Mouse (Mus musculus) left cerebral cortex, adult 11 months (tissue): ENCODE measurements around the gene Dvl1.

ENCODE experiments used
- DNase-seq: peaks from one replicate; pipeline ENCODE4 v3.0.0; 2022; ENCODE audit warnings: low spot score

The Dvl1 gene

DNA sequence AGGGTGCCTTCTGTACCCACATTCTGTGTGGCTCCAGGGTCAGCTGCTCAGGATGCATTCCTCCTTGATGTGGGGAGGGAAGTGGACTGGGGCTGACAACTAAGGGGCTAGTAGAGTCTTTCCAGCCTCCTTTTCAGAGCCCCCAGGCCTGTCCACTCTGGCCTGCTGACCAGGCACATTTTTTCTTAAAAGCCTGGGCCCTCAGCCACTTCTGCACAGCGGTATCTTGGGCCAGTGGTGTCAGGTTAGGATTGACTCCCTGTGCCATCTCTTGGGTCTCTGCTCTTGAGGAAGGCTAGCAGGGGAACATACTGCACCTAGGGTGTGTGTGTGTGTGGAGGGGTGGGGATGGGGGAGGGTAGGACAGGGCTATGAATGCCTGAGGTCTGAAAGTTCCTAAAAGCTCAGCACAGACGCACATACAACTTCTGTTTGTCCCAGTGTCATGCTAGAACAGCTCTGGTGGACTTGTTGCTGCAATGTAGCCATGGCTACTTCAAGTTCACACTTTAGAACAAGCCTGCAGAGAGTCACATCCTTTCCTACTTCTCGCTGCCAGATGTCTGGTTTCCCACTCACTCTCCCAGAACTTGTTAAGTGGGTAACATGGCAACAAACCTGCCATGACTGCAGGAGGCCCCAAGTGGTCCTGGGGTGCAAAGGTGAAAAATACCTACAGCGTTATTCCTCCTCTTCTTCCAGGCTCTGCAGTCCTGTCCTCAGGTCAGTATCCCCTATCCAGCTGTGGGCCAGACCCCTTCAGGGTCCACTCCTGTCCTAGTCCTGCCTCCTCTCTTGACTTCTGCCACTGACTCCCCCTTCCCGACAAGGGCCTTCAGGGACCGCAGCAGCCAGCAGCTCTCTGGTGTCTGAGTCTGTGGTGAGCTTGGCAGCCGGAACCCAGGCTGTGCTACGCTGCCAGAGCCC, 6.9 kb upstream of the Dvl1 start:
- no peak for DNase-seq

DNA sequence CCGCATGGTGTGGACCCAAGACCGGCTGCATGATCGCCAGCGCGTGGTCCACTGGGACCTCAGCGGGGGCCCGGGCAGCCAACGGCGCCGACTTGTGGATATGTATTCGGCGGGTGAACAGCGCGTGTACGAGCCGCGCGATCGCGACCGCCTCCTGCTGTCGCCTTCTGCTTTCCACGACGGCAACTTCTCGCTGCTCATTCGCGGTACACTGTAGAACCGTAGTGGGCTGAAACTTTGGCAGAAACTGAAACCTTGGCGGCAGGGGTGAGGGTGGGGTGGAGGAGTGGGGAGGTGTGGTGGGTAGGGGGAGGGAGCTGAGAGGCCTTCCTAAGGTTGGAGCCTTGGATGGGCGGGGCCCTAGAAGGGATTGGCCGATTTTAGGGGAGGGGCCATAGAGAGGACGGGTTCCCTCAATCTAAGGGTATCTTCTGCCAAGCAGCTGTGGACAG, 6.2 kb upstream of the Dvl1 start:
- DNase-seq, result no peak

DNA sequence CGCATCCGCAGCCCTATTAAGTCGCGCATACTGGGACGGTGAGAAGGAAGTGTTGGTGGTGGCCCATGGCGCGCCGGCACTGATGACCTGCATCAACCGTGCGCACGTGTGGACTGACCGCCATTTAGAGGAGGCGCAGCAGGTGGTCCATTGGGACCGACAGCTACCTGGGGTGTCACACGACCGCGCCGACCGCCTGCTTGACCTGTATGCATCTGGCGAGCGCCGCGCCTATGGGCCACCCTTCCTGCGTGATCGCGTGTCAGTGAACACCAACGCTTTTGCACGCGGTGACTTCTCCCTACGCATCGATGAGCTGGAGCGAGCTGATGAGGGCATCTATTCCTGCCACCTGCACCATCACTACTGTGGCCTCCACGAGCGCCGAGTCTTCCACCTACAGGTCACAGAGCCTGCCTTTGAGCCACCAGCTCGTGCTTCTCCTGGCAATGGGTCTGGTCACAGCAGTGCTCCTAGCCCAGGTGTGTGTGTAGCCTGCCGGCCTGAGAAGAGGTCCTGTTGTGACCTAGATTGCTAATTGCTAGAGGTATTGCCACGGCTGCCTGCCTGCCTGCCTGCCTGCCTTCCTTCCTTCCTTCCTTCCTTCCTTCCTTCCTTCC, 5.4 kb upstream of the Dvl1 start:
- no peak for DNase-seq

DNA sequence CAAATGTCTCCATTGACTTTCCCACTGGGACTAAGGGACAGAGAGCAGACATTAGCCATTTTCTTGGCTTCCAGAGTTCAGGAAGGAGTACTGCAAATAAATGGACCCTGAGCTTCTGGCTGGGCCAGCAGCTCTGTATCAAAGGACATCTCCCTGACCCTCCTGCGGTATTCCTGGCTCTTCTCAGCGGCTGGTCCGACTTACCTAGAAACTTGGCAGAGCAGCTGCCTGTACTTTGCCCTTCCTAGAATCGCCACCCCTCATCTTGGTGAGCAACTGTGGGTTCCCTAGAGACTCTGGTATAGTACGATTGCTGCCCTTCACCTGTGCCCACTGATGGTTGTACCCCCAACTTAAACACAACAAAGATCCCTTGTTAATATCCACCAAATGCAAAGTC, 4.0 kb upstream of the Dvl1 start:
- DNase-seq, result no peak

DNA sequence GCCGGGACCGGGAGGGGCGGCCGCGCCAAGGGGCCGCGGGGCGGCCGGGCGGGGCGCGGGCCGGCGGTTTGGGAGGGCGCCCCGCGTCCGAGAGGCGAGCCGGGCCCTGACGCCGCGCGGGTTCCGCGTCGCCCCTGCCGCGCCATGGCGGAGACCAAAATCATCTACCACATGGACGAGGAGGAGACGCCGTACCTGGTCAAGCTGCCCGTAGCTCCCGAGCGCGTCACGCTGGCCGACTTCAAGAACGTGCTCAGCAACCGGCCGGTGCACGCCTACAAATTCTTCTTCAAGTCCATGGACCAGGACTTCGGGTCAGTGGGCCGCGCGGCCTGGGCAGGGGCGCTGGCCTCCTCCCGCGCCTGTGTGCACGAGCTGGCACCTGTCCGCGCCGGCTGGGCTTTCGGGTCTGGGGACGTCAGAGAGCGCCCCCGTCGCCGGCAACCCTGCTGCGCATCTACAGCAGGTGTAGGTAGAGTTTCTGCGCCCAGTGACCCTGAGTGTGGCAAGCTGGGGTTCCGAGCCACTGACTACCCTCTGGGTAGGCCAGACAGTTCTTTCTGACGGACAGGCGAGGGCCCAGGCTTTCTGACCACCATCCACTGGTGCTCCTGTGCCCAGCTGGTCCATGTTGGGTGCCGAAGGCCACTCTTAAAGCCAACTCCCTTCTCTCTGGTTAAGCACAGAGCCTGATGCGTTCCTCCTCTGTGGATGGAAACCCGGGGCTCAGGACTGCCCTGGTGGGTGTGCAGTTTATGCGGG, 570 bp downstream of the Dvl1 start:
- DNase-seq, result no peak

DNA sequence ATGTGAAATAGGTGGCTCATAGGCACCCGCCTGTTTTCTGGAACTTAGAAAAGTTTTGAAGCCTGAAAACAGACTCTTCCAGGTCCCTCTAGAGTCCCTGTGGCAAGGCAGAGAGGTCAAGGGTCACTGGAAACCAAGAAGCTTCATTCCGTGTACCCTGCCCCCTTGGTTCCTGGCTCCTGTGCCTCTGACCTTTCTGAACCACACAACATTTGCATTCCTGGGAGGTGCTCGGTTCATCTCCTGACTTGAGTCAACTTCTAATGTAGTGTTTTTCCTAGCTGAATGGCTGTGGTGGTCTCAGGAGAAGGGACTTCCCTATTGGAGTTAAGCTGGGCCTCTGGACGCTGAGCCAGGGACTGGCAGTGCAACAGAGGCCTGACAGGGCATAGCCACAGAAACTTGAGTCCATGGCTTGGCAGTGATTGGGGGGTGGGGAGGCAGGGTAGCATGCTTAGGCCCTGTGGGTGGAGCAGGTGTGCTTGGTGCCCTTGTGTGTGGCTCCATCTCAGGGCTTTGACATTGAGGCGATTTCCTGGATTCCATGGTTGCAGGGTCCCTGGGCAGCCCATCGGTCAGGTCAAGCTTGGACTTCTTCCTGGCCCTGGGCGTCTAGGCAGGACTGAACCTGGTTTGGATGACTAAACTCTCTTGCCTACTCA, 1.4 kb downstream of the Dvl1 start:
- DNase-seq, result no peak

DNA sequence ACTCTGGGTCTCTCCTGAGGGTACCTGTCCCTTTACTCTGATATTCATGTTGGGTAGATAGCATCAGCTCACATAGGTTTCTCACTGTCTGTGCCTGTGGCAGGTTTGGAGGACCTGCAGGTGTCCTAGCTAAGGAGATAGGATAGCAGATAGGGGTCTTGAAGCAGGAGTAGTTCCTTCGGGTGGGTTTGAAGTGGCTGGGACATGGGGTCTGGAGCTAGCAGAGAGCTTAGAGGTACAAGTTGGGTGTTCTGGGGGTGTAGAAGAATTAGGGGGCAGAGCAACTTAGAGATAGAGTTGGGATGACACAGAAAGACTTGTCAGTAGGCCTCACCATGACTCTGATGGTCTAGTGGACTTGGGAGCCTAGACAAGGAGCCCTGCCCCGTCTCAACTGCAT, 2.2 kb downstream of the Dvl1 start:
- DNase-seq, result no peak

DNA sequence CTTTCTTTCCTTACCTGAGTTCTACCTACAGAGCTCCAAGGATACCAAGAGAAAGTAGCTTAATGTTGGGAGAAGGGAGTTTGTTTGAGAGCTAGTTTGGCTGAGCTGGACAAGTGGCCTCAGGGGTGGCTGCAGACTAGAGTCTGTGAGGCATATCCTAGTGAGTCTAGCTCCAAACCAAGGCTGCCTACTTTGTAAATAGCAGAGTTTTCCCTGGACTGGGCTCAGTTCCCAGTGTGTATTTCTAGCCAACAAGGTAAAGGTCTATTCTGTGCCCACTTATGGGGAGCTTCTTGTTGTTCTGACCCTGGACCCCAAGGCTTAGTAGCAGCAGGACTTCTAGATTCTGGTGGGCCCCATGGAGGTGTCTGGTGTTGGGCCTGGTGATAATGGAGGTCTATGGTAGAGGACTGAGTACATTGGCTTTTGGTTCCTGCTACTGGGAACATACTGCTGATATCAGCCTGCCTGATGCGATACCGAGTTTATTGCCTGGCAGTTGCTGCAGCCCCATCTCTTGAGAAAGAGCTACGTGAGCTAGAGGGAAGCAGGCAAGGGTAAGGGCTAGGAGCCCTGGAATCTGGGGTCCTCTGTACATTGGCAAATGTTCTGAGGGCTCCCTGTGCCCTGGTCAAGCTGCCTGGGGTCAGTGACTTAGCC, 2.7 kb downstream of the Dvl1 start:
- no peak for DNase-seq

DNA sequence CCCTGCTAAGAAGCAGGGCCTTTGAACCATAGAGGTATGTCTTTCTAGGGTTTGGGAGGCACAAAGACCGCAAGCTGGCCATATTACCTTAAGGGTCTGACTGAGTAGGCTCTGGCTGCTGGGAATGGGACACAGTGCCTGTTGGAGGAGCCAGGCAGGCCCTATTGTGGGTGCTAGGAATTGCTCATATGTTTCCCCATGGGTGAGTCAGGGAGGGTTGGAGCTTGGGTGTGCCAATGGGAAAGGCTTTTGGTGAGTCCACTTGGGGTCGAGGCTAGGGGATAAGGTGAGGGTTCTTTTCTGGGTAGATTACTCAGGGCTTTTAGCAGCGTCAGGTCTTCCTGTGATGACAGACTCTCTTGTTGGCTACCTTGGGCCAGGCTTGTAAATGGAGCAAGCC, 4.2 kb downstream of the Dvl1 start:
- no peak for DNase-seq

DNA sequence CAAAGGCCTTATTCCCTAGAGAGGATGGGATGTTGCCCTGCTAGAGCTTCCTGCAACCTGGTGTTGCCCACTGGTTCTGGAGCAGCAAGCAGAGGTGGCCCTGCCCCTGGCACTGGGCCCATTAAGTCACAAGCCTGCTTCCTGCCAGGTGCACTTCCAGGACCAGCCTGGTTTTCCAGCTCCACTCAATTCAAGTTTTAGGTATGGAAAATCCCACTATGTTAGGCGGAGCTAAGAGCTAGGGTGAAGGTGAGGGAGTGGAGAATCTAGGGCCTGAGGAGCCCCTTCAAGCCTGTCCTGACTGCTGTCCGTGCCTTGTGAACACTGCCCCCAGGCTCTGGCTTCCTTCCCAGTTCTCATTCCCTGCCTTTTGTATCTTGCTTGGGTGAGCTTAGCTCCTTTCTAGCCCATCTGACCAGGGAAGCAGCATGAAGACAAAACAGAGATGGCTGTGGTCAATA, 4.8 kb downstream of the Dvl1 start:
- DNase-seq, result no peak

DNA sequence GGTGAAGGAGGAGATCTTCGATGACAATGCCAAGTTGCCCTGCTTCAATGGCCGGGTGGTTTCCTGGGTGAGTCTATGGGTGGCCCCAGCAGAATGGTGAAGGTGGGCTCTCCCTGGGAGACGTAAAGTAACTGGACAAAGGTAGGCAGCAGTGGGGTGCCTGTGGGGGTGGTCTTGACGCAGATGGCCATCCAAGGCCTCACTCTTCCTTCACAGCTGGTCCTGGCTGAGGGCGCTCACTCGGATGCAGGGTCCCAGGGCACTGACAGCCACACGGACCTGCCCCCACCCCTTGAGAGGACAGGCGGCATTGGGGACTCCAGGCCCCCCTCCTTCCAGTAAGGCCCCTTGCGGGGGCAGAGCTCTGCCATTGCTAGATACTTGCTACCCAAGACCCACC, 6.2 kb downstream of the Dvl1 start:
- no peak for DNase-seq

DNA sequence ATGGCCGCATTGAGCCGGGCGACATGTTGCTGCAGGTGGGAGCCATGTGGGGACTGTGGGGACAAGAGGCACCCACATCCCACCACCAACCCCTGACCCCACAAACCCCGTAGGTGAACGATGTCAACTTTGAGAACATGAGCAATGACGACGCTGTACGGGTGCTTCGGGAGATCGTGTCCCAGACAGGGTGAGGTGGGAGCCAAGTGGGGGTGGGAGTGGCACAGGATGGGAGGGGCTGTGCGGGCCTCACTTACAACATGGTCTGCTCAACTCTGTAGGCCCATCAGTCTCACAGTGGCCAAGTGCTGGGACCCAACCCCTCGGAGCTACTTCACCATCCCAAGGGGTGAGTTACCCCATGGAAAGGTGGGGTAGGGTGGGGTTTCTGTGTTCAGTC, 7.8 kb downstream of the Dvl1 start:
- DNase-seq, result no peak

DNA sequence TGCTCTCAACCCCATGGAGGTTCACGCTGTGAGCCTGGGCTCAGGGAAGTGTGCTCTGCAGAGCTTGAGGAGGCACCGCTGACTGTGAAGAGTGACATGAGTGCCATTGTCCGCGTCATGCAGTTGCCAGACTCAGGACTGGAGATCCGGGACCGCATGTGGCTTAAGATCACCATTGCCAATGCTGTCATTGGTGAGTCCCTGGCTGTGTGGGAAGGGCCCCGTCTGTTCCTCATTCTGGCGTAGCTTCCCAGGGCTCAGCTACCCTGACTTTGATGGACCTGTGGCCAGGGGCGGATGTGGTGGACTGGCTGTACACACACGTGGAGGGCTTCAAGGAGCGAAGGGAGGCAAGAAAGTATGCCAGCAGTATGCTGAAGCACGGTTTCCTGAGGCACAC, 8.9 kb downstream of the Dvl1 start:
- DNase-seq, result no peak

DNA sequence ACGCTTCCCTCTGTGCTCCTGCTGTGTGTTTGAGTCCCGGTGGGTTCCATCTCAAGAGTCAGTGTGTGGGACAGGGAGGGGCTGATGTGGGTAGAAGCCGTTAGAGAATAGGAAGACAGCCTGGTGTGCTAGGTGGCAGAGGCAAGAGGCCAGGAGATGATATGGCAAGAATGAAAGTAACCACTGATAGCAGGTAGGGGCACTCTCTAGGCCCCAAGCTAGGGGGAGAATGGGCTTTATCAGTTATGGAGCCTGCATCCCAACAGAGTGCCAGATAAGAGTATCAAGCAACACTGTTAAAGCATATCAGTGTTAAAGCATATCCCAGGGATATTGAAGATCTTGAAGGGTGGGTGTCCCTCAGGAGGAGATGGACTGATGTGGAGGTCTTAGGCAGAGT, 9.7 kb downstream of the Dvl1 start:
- DNase-seq, result no peak

DNA sequence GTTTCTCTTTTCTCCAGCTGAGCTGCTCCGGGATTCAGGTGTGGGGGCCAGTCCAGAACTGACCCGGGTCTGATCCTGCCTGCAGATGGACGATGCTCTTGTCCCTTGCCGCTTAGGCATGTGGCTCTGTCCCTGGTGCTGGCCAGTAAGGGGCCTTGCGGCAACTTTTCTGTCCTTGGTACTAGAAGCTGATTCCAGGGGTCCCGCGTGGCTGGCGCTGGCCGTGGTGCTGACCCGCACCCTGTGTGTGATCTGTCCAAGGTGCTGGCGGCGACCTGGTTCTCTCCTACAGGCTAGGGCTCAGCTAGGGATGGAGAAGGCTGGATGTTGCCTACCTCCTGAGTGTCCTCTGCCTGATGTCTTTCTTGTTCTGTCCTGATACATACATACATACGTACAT, 12.1 kb downstream of the Dvl1 start:
- DNase-seq, result no peak

DNA sequence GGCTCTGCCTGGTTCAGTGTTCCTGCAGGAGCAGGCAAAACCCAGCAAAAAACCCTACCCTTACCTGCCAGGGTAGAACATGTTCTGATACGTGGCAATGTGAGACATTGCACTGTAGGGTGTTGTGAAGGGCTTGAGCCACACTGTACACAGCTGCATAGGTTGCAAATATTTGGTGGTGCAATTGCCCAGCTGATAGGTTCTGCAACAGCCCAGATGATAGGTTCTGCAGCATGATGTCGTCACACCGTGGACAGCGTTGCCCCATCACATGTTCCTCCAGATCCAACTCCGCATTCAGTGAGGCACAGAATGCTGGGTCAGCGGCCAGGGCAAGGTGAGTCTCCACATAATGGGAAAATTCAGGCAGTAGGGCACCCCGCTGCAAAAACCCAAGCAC, 14.6 kb downstream of the Dvl1 start:
- no peak for DNase-seq

DNA sequence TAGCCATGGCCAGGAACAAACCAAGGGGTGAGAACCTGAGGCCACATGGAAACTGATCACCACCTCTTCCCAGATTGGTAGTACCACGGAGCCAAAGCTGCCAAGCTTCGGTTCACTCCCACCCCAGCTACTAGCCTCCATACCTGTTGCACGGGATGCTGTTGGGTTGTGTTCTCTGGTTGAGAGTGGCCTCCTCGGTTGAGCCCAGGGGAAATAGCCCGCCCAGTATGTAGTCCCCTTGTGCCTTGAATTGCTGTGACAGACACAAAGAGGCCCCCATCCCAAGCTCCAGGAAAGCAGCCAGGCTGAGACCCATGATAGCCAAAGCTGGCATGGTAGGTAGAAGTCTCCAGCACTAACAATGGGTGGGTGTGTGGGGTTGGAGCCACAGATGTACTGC, 15.8 kb downstream of the Dvl1 start, which contains the start of gene Tas1r3:
Gene Tas1r3 (minus strand): TSS at position 362 of the 400 bp plus-strand sequence.
- no peak for DNase-seq

DNA sequence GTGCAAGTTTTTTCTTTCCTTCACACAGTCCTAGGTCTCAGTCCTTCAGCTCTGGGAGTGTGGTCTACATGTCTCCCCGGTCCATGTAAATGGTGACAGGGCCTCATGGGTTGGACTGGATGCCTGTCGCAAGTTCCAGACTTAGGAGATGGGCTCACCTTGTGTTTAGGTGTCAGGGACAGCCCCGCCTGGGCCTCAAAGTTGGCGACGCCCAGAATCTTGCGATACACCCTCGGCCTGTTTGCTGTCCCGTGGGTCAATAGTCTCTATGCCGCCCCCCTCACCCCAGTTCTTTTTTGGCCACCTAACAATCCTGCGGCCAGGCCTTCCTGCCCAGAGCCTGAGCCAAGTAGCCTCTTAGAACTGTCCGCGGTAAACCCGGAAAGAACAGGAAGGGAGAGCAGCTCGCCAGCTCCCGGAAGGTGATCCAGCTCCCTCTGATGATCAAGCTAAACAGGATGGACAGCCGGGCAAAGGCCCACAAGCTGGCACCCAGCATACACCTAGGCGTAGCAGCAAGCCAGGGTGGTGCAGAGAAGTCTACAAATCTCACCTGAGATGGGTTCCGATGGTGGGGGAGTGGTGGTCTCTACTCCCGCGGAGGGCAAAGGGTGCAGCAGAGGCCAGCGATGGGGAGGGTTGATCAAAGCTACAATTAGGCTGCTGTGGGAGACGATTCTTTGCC, 21.6 kb downstream of the Dvl1 start:
- no peak for DNase-seq

DNA sequence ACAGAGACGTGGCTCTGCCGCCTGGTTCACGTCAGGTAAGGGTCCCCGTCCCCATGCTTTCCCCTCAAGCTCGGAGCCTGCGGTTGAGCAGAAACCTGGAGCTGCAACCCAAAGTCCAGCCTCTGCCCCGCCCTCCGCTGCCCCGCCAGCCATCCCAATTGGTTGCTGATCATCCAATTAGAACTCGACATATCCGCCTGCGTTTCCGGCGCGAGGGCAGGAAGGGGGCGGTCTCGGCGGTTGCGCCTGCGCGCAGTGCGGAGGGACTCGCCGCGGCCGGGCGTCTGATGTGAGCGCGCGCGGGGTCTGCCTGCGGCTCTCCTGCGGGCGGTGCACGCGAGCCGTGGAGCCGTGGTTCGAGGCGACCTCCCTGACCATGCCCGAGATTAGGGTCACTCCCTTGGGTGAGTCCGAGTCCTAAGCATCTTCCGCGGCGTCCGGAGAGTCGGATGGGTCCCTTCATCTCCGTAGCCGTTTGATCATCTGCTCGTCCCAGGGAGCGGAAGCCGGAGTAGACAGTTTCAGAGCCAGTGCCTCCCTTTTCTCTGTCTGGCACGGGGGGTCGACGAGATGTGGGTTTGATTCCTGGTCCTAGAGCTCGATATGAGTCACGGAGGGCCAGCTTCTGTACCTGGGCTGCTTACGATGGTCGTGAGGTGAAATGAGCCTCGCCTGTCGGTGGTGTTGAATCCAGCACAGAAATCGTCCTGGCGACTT, 22.3 kb downstream of the Dvl1 start, which contains the start of the genes Cptp and Ints11:
Gene Cptp (minus strand): TSS at position 124 of the 717 bp plus-strand sequence.
Gene Ints11 (plus strand): TSS at position 230 of the 717 bp plus-strand sequence.
- peak; percentile 92 for DNase-seq

DNA sequence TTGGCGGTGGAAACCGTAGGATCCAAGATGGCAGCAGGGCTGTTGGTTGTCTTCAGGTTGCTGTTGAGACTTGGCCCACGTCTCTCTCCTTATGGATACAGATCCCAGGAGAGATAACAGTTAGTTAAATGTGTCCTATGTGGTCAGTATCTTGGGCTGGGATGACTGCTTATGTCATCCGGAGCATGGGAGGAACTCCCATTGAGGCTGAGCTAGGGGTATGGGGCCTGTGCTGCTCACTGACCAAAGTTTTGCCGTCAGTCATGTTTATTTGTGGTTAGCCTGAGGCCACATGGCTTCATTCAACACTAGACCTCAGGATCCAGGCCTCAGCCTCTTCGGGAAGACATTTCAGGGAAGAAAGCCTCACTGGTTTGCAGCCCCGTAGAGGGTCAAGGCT, 24.2 kb downstream of the Dvl1 start:
- no peak for DNase-seq
